Mouse (Mus musculus) layer of hippocampus, adult 2 months (tissue): ENCODE data around the gene 4930404N11Rik. TPM values are rescaled to one million over a fixed set of nuclear protein-coding genes. Genes with fewer than 3 reads are reported as not detected.

Experiments
- DNase-seq, 2 experiments: peaks; one replicate each; pipeline ENCODE4 v3.0.0; 2022; ENCODE audit warnings: low spot score in 2 of 2
- H3K27ac ChIP-seq: fragments of 200-600 bp; 2 replicates; pipeline ENCODE4 v1.8.1; 2022
- H3K4me3 ChIP-seq: fragments of 200-600 bp; 2 replicates; pipeline ENCODE4 v1.8.1; 2022; ENCODE audit warnings: mild to moderate bottlenecking
- CTCF ChIP-seq: fragments of 200-600 bp; conservative IDR thresholded peaks from 2 replicates; pipeline ENCODE4 v1.8.1; 2022; ENCODE audit warnings: antibody characterized with exemption, mild to moderate bottlenecking, moderate library complexity
- total RNA-seq, 2 experiments: library from RNA; stranded (reverse); gene quantifications; 2 replicates each; pipeline ENCODE4 v1.2.3; 2021

Gene 4930404N11Rik
- total RNA-seq, 2 experiments from 2014 or later, result 1.6 to 2.4 TPM

- H3K27ac ChIP-seq, result no peak overlapping the region
Observed at GRCm38 (mm10) chr10:81340551-81341332, 24.9 kb downstream of the 4930404N11Rik start.

DNA sequence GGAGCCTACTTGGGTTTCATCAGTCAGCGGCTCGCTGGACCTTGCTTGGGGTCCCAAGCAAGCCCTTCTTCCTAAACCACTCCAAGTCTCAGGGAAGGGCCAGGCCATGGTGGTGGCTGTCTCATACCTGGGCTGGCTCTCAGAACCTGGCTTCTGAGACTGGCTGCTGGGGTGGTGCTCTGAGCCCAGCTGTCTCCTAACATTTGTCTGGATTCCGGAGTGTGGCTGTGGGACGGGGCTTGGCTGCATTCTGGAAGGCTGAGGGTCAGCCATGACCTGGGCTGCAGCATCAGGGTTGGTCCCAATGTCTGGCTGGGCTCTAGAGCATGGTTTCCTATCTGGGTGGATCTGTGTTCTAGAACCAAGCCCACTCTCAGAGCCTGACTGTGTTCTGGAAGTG lies 29.1 kb downstream of the 4930404N11Rik start:
- Histone ChIP-seq H3K4me3 (no peak overlapping the region), H3K27ac (no peak overlapping the region)
- no peak for DNase-seq
- TF ChIP-seq CTCF, result no peak

More at GRCm38 (mm10) chr10:81340551-81341332, 24.9 kb downstream of the 4930404N11Rik start:
- H3K4me3 ChIP-seq, result no peak overlapping the region
- DNase-seq, result no peak
- no peak for TF ChIP-seq CTCF

GRCm38 (mm10) chr10:81335393-81336340 lies 29.9 kb downstream of the 4930404N11Rik start:
- H3K27ac ChIP-seq, result no peak overlapping the region
- TF ChIP-seq CTCF, result no peak
- H3K4me3 ChIP-seq, result no peak overlapping the region
- DNase-seq, result no peak

DNA sequence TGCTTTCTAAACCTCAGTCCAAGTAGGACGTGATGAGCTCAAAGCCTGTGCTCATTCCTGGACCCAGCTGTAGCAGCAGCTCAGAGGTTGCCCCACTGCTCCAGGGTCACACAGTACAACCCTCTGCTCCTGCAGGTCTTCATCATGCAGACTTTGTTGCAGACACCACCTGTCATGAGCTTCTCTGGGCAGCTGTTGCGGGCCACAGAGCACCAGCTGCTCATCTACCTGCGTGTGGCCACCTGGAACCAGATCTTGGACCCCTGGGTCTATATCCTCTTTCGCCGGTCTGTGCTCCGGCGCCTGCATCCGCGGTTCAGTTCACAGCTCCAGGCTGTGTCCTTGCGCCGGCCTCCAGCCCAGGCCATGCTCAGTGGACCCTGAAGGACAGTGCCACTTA lies 31.3 kb downstream of the 4930404N11Rik start:
- Histone ChIP-seq H3K4me3 (no peak overlapping the region), H3K27ac (no peak overlapping the region)
- DNase-seq, result no peak
- TF ChIP-seq CTCF, result no peak

DNA sequence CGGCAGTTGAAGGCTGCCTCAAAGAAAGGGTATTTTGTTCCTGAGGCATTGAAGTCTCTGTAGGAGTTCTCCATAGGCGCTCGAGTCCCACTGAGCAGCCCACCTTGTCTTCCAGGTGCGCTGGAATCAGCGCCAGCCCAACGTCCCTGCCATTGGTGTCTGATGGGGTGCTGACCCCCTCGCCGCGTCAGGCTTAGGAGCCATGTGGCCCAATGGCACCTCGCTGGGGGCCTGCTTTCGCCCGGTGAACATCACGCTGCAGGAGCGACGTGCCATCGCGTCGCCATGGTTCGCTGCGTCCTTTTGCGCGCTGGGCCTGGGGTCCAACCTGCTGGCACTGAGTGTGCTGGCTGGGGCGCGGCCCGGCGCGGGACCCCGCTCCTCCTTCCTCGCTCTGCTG lies 33.3 kb downstream of the 4930404N11Rik start:
- no peak for TF ChIP-seq CTCF
- DNase-seq, result no peak

GRCm38 (mm10) chr10:81330007-81330406 lies 35.6 kb downstream of the 4930404N11Rik start:
- no peak for TF ChIP-seq CTCF
- no peak for DNase-seq
- Histone ChIP-seq H3K27ac (peak overlapping the region; percentile 46; the same call in 1 of the 2 replicates), H3K4me3 (no peak overlapping the region)

More for the DNA sequence above, 33.3 kb downstream of the 4930404N11Rik start:
- Histone ChIP-seq H3K4me3 (no peak overlapping the region), H3K27ac (no peak overlapping the region)

DNA sequence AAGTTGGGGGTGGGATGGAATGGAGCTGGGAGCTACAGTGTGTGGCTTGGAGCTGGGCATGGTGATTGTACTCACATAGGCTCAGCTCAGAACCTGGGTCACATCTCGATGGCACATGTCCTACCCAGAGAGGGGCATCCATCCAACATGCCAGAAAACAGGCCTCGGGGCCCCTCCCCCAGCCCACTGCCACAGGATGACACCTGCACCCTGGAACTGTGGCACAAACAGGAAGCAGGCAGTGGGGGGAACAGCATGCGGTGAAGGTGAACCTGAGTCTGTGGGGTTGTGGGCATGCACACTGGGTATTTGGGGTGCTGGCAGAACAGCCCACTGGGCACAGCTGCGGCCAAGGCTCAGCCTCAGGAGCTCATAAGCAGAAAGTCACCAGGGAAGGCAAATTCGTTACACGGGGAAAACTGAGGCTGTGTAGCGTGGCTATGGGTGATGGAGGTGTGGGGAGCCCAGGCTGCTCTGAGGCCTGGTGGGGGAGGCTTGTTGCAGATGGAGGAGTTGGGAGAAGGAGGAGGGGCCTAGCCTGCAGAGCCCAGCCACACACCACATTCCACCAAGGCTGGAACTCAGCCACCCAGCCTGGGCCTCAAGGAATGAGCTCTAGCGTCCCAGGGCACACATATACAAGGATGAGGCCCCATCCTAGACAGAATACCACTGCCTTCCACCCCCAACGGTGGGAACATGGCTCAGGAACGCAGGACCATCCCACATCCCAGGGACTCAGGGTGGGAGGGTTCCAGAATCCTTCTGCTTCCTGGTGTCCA lies 36.2 kb downstream of the 4930404N11Rik start:
- no peak overlapping the region for H3K4me3 ChIP-seq
- no peak for TF ChIP-seq CTCF

GRCm38 (mm10) chr10:81328386-81328785 lies 37.2 kb downstream of the 4930404N11Rik start, which contains the start of gene Tbxa2r:
Gene Tbxa2r (plus strand): TSS chr10:81328731.
- no peak within 1 kb of the TSS for H3K4me3 ChIP-seq
- peak within 1 kb of the TSS; percentile 69 for H3K27ac ChIP-seq
- no peak for DNase-seq
- TF ChIP-seq CTCF, result no peak

More for the DNA sequence above, 36.2 kb downstream of the 4930404N11Rik start:
- no peak for DNase-seq
- H3K27ac ChIP-seq, result peak overlapping the region; percentile 46; the same call in 1 of the 2 replicates

DNA sequence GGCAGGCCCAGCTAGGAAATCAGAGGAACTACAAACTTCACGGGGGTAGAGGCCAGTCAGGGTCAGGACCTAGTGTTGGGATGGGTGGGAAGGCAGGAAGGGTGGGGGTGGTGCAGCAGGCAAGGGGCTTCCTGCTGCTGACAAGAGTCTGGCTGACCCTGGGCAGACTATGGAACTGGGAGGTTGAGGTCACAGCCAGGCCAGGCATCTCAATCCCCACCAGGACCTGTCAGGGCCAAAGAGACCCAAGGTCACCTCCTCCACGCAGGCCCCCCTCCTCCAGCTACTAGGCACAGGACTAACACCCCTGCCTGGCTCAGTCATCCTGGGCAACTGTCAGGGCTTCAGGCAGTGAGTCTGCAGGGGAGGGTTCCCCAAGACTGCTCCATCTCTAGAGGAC lies 37.7 kb downstream of the 4930404N11Rik start:
- Histone ChIP-seq H3K4me3 (no peak overlapping the region), H3K27ac (peak overlapping the region; percentile 69)
- TF ChIP-seq CTCF, result no peak
- DNase-seq, result no peak

- no peak for TF ChIP-seq CTCF
- DNase-seq, result no peak
- peak overlapping the region; percentile 83 for H3K27ac ChIP-seq
- H3K4me3 ChIP-seq, result no peak overlapping the region
Observed at GRCm38 (mm10) chr10:81326858-81327257, 38.8 kb downstream of the 4930404N11Rik start.

- no peak for DNase-seq
- Histone ChIP-seq H3K4me3 (no peak overlapping the region), H3K27ac (peak overlapping the region; percentile 83)
- no peak for TF ChIP-seq CTCF
Observed at GRCm38 (mm10) chr10:81325781-81326180, 39.8 kb downstream of the 4930404N11Rik start.

- Histone ChIP-seq H3K4me3 (no peak overlapping the region), H3K27ac (no peak overlapping the region)
- DNase-seq, result no peak
- no peak for TF ChIP-seq CTCF
Observed at GRCm38 (mm10) chr10:81325176-81325575, 40.4 kb downstream of the 4930404N11Rik start.
